Mouse (Mus musculus) brown adipose tissue, adult 24 weeks (tissue): ENCODE results near the gene 1700001F09Rik. TPM values are rescaled to one million over a fixed set of nuclear protein-coding genes. Genes with fewer than 3 reads are reported as not detected.
"Not testable (repeated sequence)": the region's sequence is repeated elsewhere in the genome, so short reads cannot be mapped to it uniquely, and the experiment has no call there.

ENCODE experiments used
- H3K27ac ChIP-seq: fragments of 200-500 bp; replicated peaks from 2 replicates; pipeline ENCODE4 v1.5.1; 2012; ENCODE audit warnings: low read depth, mild to moderate bottlenecking, low read length
- H3K4me1 ChIP-seq: fragments of 200-500 bp; 2 replicates; pipeline ENCODE4 v1.6.1; 2012; ENCODE audit warnings: low read length, mixed read lengths; ENCODE audit not compliant: control insufficient read depth, insufficient read depth, insufficient read length
- H3K4me3 ChIP-seq: fragments of 200-500 bp; 2 replicates; pipeline ENCODE4 v1.5.1; 2012; ENCODE audit warnings: low read depth, mild to moderate bottlenecking, low read length, moderate library complexity; ENCODE audit not compliant: insufficient read depth
- polyA plus RNA-seq: library from polyadenylated mRNA; stranded (reverse); fragments of >200 nt; gene quantifications from 2 replicates; pipeline ENCODE4 v1.2.4, GENCODE M21; 2012; ENCODE audit not compliant: missing spikeins, insufficient read depth, insufficient read length

1700001F09Rik gene
- polyA plus RNA-seq = not detected in 2 replicates

GRCm38 (mm10) chr14:43347711-43348110 is at the start of gene 1700001F09Rik:
TSS of gene 1700001F09Rik (minus strand) at chr14:43347811.
- not testable (repeated sequence) for H3K4me1 ChIP-seq, H3K4me3 ChIP-seq, H3K27ac ChIP-seq

GRCm38 (mm10) chr14:43361713-43362112 is 14.1 kb upstream of the 1700001F09Rik start:
- not testable (repeated sequence) for H3K4me3 ChIP-seq, H3K4me1 ChIP-seq, H3K27ac ChIP-seq

GRCm38 (mm10) chr14:43359246-43359645 is 11.6 kb upstream of the 1700001F09Rik start:
- not testable (repeated sequence) for H3K4me1 ChIP-seq, H3K27ac ChIP-seq, H3K4me3 ChIP-seq

- not testable (repeated sequence) for H3K4me3 ChIP-seq, H3K27ac ChIP-seq, H3K4me1 ChIP-seq
Observed at GRCm38 (mm10) chr14:43357496-43357895, 9.9 kb upstream of the 1700001F09Rik start.

GRCm38 (mm10) chr14:43352944-43353343 is 5.3 kb upstream of the 1700001F09Rik start:
- H3K27ac ChIP-seq, H3K4me1 ChIP-seq, H3K4me3 ChIP-seq: not testable (repeated sequence)

GRCm38 (mm10) chr14:43337646-43338045 is 10.0 kb downstream of the 1700001F09Rik start:
- not testable (repeated sequence) for H3K4me1 ChIP-seq, H3K4me3 ChIP-seq, H3K27ac ChIP-seq

- not testable (repeated sequence) for H3K27ac ChIP-seq, H3K4me3 ChIP-seq, H3K4me1 ChIP-seq
Observed at GRCm38 (mm10) chr14:43331362-43331880, 16.2 kb downstream of the 1700001F09Rik start.

GRCm38 (mm10) chr14:43328603-43329002 is 19.0 kb downstream of the 1700001F09Rik start:
- not testable (repeated sequence) for H3K4me3 ChIP-seq, H3K27ac ChIP-seq, H3K4me1 ChIP-seq

GRCm38 (mm10) chr14:43319516-43319915 is 28.1 kb downstream of the 1700001F09Rik start:
- not testable (repeated sequence) for H3K4me1 ChIP-seq, H3K4me3 ChIP-seq, H3K27ac ChIP-seq

- not testable (repeated sequence) for H3K4me1 ChIP-seq, H3K27ac ChIP-seq, H3K4me3 ChIP-seq
Observed at GRCm38 (mm10) chr14:43293503-43293902, 54.1 kb downstream of the 1700001F09Rik start, which contains the start of gene Gm8127. TSS of gene Gm8127 (minus strand) at chr14:43293832.

Other genes starting within 250 kb of the 1700001F09Rik start
- not detected in 2 replicates for gene Gm8104, start 247.2 kb downstream of the 1700001F09Rik start, polyA plus RNA-seq
- gene Gm7233, start 167.9 kb downstream of the 1700001F09Rik start, polyA plus RNA-seq = not detected in 2 replicates
- not detected in 2 replicates for gene Gm8122, start 112.5 kb downstream of the 1700001F09Rik start, polyA plus RNA-seq
- not detected in 2 replicates for gene Gm8126, start 89.2 kb downstream of the 1700001F09Rik start, polyA plus RNA-seq
- gene Gm9732, start 72.8 kb downstream of the 1700001F09Rik start, polyA plus RNA-seq = not detected in 2 replicates
- gene Gm8127, start 54.0 kb downstream of the 1700001F09Rik start, polyA plus RNA-seq = not detected in 2 replicates
- gene Gm8138, start 68.5 kb upstream of the 1700001F09Rik start, polyA plus RNA-seq = not detected in 2 replicates
- gene Gm5799, start 195.8 kb upstream of the 1700001F09Rik start, polyA plus RNA-seq = 1.0 TPM in 1 of 2 replicates, not detected in the other
- gene Gm17654, start 231.3 kb upstream of the 1700001F09Rik start, polyA plus RNA-seq = not detected in 2 replicates